Mouse (Mus musculus) megakaryocyte, embryonic 14.5 days (primary cell): ENCODE measurements around the gene Kcng3. TPM values are rescaled to one million over a fixed set of nuclear protein-coding genes. Genes with fewer than 3 reads are reported as not detected.
A peak's percentile ranks its signal among the peaks of the same experiment; 100 is the strongest.

Experiments used
- H3K27me3 ChIP-seq: replicated peaks from 2 replicates; pipeline ENCODE3; 2012; ENCODE audit warnings: inconsistent platforms
- H3K36me3 ChIP-seq: replicated peaks from 2 replicates; pipeline ENCODE3; 2012; ENCODE audit warnings: low read length, inconsistent platforms, mixed read lengths
- H3K4me1 ChIP-seq: 2 replicates; pipeline ENCODE4 v1.6.1; 2012; ENCODE audit warnings: inconsistent platforms
- H3K4me3 ChIP-seq: replicated peaks from 2 replicates; pipeline ENCODE3; 2012; ENCODE audit warnings: moderate library complexity, mild to moderate bottlenecking, inconsistent platforms
- H3K9me3 ChIP-seq: 2 replicates; pipeline ENCODE4 v1.6.1; 2012; ENCODE audit warnings: inconsistent platforms
- FLI1 ChIP-seq: IDR thresholded peaks from 2 replicates; pipeline ENCODE4 v1.6.1; 2012; ENCODE audit warnings: low read length, inconsistent platforms, mixed read lengths
- GATA1 ChIP-seq: IDR thresholded peaks from 3 replicates; pipeline ENCODE4 v1.6.1; 2012; ENCODE audit warnings: mixed read lengths, low read length, inconsistent platforms, borderline replicate concordance
- polyA plus RNA-seq: library from polyadenylated mRNA; stranded (reverse); fragments of >175 nt; gene quantifications from 2 replicates; pipeline ENCODE4 v1.2.3, GENCODE M21; 2012; ENCODE audit warnings: low replicate concordance; ENCODE audit not compliant: insufficient read depth

The Kcng3 gene
- polyA plus RNA-seq, result 1.1 TPM in 1 of 2 replicates, not detected in the other

GRCm38 (mm10) chr17:83631783-83632652 lies at the start of gene Kcng3:
Gene Kcng3, minus strand, starts transcription at chr17:83631895.
- Histone ChIP-seq H3K4me3 (peak within 1 kb of the TSS; percentile 94), H3K27me3 (peaks cover 56% of the 10 kb centered on the region), H3K4me1 (peaks cover 59% of the 10 kb centered on the region), H3K9me3 (peaks cover 8% of the 10 kb centered on the region), H3K36me3 (no peaks in the 10 kb centered on the region)
- TF ChIP-seq FLI1, result no peak
- no peak for TF ChIP-seq GATA1

GRCm38 (mm10) chr17:83677370-83677769 lies 45.7 kb upstream of the Kcng3 start:
- no peaks in the 10 kb centered on the region for H3K36me3 ChIP-seq
- H3K4me1 ChIP-seq, result peaks cover 5% of the 10 kb centered on the region
- H3K9me3 ChIP-seq, result no peaks in the 10 kb centered on the region
- H3K27me3 ChIP-seq, result no peaks in the 10 kb centered on the region
- no peak overlapping the region for H3K4me3 ChIP-seq
- TF ChIP-seq FLI1, result no peak
- no peak for TF ChIP-seq GATA1

- Histone ChIP-seq H3K36me3 (no peaks in the 10 kb centered on the region), H3K4me3 (no peak overlapping the region), H3K27me3 (no peaks in the 10 kb centered on the region), H3K9me3 (no peaks in the 10 kb centered on the region), H3K4me1 (peaks cover 18% of the 10 kb centered on the region)
- TF ChIP-seq FLI1, result no peak
- no peak for TF ChIP-seq GATA1
Observed at GRCm38 (mm10) chr17:83672685-83673084, 41.0 kb upstream of the Kcng3 start.

DNA sequence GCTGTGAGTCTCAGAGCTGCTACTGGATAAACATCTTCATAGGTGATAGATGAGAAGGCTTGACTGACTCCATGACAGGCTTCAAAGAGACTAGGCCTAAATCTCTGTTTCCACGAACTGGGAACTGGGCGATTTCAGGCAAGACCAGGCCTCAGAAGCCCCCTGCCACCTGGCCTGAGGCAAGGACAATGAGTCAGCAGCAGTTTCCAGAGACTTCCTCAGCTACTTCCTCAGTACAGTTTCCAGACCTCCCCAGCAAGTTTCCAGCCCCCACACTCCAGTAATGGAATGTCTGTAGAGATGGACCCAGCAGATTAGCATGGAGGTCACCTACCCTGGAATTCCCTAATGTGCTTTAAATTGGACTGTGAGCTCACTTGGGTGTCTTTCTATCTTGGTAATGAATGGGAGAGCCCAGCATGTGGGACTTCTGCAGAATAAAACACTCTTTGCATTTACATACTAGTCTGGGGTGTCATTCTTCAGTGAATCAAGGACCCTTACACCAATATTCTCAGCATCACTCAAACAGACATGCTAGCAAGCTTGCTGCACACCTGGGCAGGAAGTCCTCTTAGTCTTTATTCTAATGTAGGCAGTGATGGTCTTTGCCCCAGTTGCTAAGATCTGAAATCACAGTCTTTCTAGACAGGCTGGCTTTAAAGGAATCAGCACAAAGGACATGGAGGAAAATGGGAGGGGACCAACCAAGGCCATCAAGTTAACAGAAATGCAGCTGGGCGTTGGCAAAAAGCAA lies 36.4 kb upstream of the Kcng3 start:
- no peak for TF ChIP-seq FLI1
- no peak for TF ChIP-seq GATA1

DNA sequence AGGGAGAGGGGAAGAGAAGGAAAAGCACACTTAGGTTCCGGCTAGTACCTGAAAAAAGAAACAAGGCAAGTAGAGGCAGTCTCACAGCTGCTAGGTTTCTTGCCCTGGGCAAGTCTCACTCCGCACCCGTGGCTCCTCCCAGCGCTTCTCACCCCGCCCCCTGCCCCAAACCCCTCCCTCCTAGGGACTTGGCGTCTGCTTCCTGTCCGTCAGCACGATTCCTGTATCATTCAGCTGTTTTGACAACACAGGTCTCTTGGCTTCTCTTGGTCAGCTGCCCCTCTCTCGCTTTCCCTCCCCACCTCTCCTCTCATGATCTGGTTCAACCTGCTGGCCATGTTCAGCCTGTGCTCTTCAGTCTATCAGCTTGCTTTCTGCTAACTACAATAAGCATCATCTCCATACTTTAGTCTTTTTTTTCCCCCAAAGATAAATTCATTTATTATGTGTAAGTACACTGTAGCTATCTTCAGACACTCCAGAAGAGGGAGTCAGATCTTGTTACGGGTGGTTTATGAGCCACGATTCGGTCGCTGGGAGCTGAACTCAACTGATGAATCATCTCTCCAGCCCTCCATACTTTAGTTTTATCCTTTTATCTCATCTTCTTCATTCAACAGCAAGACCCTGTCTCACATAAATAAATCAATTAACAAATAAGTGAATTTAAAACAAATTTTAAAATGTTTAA lies 35.0 kb upstream of the Kcng3 start:
- no peaks in the 10 kb centered on the region for H3K9me3 ChIP-seq
- peaks cover 44% of the 10 kb centered on the region for H3K4me1 ChIP-seq
- no peaks in the 10 kb centered on the region for H3K27me3 ChIP-seq
- H3K36me3 ChIP-seq, result peaks cover 6% of the 10 kb centered on the region
- H3K4me3 ChIP-seq, result peak overlapping the region; percentile 87
- TF ChIP-seq FLI1, result no peak
- TF ChIP-seq GATA1, result no peak

More for the DNA sequence above, 36.4 kb upstream of the Kcng3 start:
- Histone ChIP-seq H3K36me3 (peaks cover 5% of the 10 kb centered on the region), H3K4me1 (peaks cover 39% of the 10 kb centered on the region), H3K4me3 (no peak overlapping the region), H3K27me3 (no peaks in the 10 kb centered on the region), H3K9me3 (no peaks in the 10 kb centered on the region)

DNA sequence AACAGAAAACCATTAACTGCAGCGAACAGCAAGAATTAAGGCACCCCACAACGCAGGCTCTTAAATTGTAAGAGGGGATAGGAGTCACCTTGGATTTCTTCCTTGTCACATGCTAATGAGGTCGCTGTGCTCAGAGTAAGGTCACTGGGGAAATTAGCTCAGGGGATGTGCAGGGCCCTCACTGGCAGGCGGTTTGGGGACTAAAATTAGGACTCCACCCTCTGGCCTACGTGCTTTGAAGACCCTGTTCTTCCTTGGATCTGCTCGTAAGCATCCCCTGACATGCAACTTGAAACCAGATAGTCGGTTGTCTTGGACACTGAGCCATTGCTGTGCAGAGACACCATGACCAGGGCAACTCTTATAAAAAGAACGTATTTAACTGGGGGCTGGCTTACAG lies 33.1 kb upstream of the Kcng3 start:
- H3K36me3 ChIP-seq, result peaks cover 22% of the 10 kb centered on the region
- H3K27me3 ChIP-seq, result no peaks in the 10 kb centered on the region
- H3K9me3 ChIP-seq, result peaks cover 7% of the 10 kb centered on the region; the same call in 1 of the 2 replicates
- TF ChIP-seq FLI1 (no peak), GATA1 (no peak)
- H3K4me3 ChIP-seq, result peak overlapping the region; percentile 82
- peaks cover 52% of the 10 kb centered on the region for H3K4me1 ChIP-seq

DNA sequence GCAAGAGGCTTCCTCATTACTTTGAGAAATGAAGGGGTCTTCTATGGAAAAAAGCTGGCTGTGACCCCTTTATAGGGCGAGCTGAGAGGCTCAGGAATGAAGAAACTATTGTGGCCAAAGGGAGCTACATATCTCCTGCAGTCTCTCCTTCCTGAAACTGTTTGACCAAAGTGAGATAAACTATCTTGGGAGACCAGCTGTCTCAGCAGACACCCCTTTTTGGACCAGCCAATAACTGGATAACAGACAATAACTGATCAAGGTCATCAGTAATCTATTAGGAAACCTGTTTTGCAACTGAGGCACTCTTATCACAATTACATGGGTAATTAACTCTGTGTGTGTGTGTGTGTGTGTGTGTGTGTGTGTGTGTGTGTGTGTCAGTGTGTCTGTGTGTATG lies 27.2 kb upstream of the Kcng3 start:
- TF ChIP-seq GATA1 (no peak; the same call in 2 of the 3 replicates), FLI1 (no peak)
- peaks cover 31% of the 10 kb centered on the region for H3K36me3 ChIP-seq
- H3K4me1 ChIP-seq, result peaks cover 69% of the 10 kb centered on the region
- H3K4me3 ChIP-seq, result no peak overlapping the region
- H3K27me3 ChIP-seq, result no peaks in the 10 kb centered on the region
- H3K9me3 ChIP-seq, result peaks cover 7% of the 10 kb centered on the region; the same call in 1 of the 2 replicates

- Histone ChIP-seq H3K4me3 (no peak overlapping the region), H3K4me1 (peaks cover 72% of the 10 kb centered on the region), H3K27me3 (no peaks in the 10 kb centered on the region), H3K36me3 (peaks cover 26% of the 10 kb centered on the region), H3K9me3 (peaks cover 7% of the 10 kb centered on the region; the same call in 1 of the 2 replicates)
- no peak for TF ChIP-seq FLI1
- TF ChIP-seq GATA1, result no peak
Observed at GRCm38 (mm10) chr17:83657375-83657774, 25.7 kb upstream of the Kcng3 start.

GRCm38 (mm10) chr17:83655732-83656131 lies 24.0 kb upstream of the Kcng3 start:
- H3K27me3 ChIP-seq, result no peaks in the 10 kb centered on the region
- no peak overlapping the region for H3K4me3 ChIP-seq
- H3K36me3 ChIP-seq, result peaks cover 21% of the 10 kb centered on the region
- H3K9me3 ChIP-seq, result peaks cover 7% of the 10 kb centered on the region; the same call in 1 of the 2 replicates
- H3K4me1 ChIP-seq, result peaks cover 64% of the 10 kb centered on the region
- TF ChIP-seq GATA1, result no peak
- TF ChIP-seq FLI1, result no peak
